Mouse (Mus musculus) ES-E14 (cell line): ENCODE results near the gene 4930518I15Rik. TPM values are rescaled to one million over a fixed set of nuclear protein-coding genes. Genes with fewer than 3 reads are reported as not detected.
A peak's percentile ranks its signal among the peaks of the same experiment; 100 is the strongest.

Source experiments
- DNase-seq: peaks from one replicate; pipeline ENCODE4 v3.0.0-alpha.2; 2013; ENCODE audit warnings: low read depth, low spot score
- H3K27ac ChIP-seq: 2 replicates; pipeline ENCODE4 v1.5.1; 2012; ENCODE audit warnings: low read depth, mild to moderate bottlenecking, low read length, moderate library complexity, mixed read lengths; ENCODE audit not compliant: poor library complexity, insufficient read depth, severe bottlenecking
- H3K36me3 ChIP-seq: 2 replicates; pipeline ENCODE4 v1.6.1; 2012; ENCODE audit warnings: mild to moderate bottlenecking, low read length, moderate library complexity, mixed read lengths; ENCODE audit not compliant: control insufficient read depth, poor library complexity, insufficient read depth, severe bottlenecking
- H3K4me1 ChIP-seq, 2 experiments: fragments of 150-350 bp in 1 of 2; sonication (generic) in 1 of 2; 2 replicates each; pipeline ENCODE4 v1.6.1; 2012; ENCODE audit warnings: low read length in 2 of 2, mild to moderate bottlenecking in 1 of 2, mixed read lengths in 1 of 2; ENCODE audit not compliant: control insufficient read depth in 2 of 2, insufficient read depth in 2 of 2, poor library complexity in 1 of 2
- H3K4me3 ChIP-seq, 2 experiments: fragments of 150-350 bp in 1 of 2; sonication (generic) in 1 of 2; 2 replicates each; pipeline ENCODE4 v1.5.1; 2012; ENCODE audit warnings: low read length in 2 of 2, low read depth in 1 of 2, mild to moderate bottlenecking in 1 of 2, mixed read lengths in 1 of 2; ENCODE audit not compliant: insufficient read depth in 1 of 2, poor library complexity in 1 of 2, severe bottlenecking in 1 of 2
- H3K9ac ChIP-seq: 2 replicates; pipeline ENCODE4 v1.6.1; 2012; ENCODE audit warnings: low read depth, mild to moderate bottlenecking, low read length, mixed read lengths; ENCODE audit not compliant: poor library complexity, insufficient read depth, severe bottlenecking
- H3K9me3 ChIP-seq: fragments of 150-350 bp; sonication (generic); 2 replicates; pipeline ENCODE4 v1.6.1; 2012; ENCODE audit warnings: low read depth, mild to moderate bottlenecking, low read length; ENCODE audit not compliant: control insufficient read depth, insufficient read depth
- CHD2 ChIP-seq: IDR thresholded peaks from 2 replicates; pipeline ENCODE4 v1.6.1; 2014; ENCODE audit warnings: mild to moderate bottlenecking, low read depth, low read length, inconsistent platforms
- HCFC1 ChIP-seq: IDR thresholded peaks from 2 replicates; pipeline ENCODE4 v1.6.1; 2012; ENCODE audit warnings: low read length, inconsistent platforms, borderline replicate concordance; ENCODE audit not compliant: insufficient read depth
- MAFK ChIP-seq: IDR thresholded peaks from 2 replicates; pipeline ENCODE4 v1.6.1; 2014; ENCODE audit warnings: mild to moderate bottlenecking, low read depth, low read length, inconsistent platforms; ENCODE audit not compliant: insufficient read depth
- ZC3H11A ChIP-seq: IDR thresholded peaks from 2 replicates; pipeline ENCODE4 v1.6.1; 2012; ENCODE audit warnings: low read depth, mild to moderate bottlenecking, inconsistent platforms, low read length, borderline replicate concordance
- ZNF384 ChIP-seq: IDR thresholded peaks from 2 replicates; pipeline ENCODE4 v1.6.1; 2012; ENCODE audit warnings: low read depth, low read length, inconsistent platforms
- in situ Hi-C, 2 experiments: fragments of 600-800 bp; cut with MboI; formaldehyde crosslinking; loops; one replicate each; pipeline ENCODE4 v1.15.1; 2025; ENCODE audit warnings: low sequenced_read_pairs in 2 of 2, inconsistent platforms in 1 of 2; ENCODE audit not compliant: unreplicated experiment in 2 of 2
- total RNA-seq: library from RNA; depleted of rRNA; stranded (reverse); fragments of 300-350 nt; gene quantifications from 2 replicates; pipeline ENCODE4 v1.2.3, GENCODE M21; 2012

4930518I15Rik gene
- total RNA-seq, 1 experiment, result 0.89 TPM

DNA sequence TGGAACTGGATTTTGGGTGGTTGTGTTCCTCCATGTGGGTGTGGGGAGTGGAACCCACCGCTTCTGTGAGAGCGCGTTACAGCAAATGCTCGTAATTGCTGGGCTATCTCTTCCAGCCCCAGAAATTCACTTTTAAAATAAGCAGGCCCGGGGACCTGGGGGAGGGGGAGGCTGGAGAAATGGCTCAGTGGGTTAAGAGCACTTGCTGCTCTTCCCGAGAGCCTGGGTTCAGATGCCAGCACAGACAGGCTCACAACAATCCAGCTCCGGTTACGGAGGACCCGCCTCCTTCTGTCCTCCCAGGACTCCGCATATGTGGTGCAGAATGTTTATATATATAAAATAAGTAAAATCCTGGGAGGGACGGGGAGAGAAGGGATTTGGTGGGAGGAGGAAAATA is 15.0 kb downstream of the 4930518I15Rik start:
- no peaks in the 10 kb centered on the region for H3K9me3 ChIP-seq
- peaks cover 30% of the 10 kb centered on the region for H3K36me3 ChIP-seq
- peaks cover 6 to 27% of the 10 kb centered on the region in 2 experiments; a peak in 3 of 4 replicates for H3K4me1 ChIP-seq
- no peak for DNase-seq
- peak overlapping the region; percentile 93 to 98 for H3K4me3 ChIP-seq
- TF ChIP-seq HCFC1 (no peak), MAFK (no peak), CHD2 (no peak), ZNF384 (no peak), ZC3H11A (no peak)
- in situ Hi-C loops, result no loop called here
- H3K9ac ChIP-seq, result peak overlapping the region; percentile 69
- peak overlapping the region; percentile 77; the same call in 1 of the 2 replicates for H3K27ac ChIP-seq

DNA sequence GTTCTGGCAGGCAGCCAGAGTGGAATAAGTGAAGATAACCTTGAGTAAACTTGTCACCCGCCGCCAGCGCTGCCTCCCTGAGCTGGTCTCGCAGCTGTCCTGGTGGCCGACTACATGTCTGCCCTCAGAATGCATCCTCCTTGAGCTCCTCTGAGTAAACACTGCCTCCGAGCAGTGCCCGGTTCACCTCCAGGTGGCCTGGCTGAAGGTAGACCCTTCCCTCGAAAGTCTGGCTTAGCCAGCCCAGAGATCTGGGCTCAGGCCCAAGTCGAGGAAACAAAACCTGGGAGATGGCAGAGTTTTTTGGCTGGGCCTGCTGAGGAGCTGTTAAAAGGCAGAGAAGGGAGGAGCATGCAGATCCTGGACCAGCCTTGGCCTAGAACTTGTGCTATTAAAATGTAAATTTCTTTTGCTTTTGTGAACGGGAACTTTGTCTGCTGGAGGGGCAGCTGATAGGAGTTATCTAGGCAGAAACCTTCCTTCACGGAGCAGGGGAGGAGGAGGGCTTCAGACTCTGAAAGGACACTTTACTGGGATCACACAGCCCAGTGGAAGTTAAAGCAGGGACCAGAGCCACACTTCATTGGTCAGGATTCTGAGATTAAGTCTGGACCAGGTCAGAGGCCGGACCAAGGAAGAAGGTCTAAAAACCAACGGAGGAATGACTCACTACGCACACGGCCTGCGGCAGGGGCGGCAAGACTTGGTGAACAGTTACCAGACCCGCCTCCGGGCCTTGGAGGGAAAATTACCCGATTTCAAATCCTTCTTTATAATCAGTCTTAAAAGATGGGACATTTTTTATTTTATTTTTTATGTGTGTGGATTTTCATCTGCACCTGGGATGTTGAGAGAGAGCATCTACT is 15.7 kb downstream of the 4930518I15Rik start:
- DNase-seq, result peak; percentile 65
- Histone ChIP-seq H3K36me3 (peaks cover 30% of the 10 kb centered on the region), H3K9ac (peak overlapping the region; percentile 90), H3K4me3 (peak overlapping the region; percentile 93 to 98), H3K4me1 (peaks cover 6 to 25% of the 10 kb centered on the region in 2 experiments; a peak in 3 of 4 replicates), H3K27ac (peak overlapping the region; percentile 77), H3K9me3 (no peaks in the 10 kb centered on the region)
- in situ Hi-C loops, result no loop called here
- no peak; the same call in 1 of the 2 replicates for TF ChIP-seq HCFC1
- no peak for TF ChIP-seq ZC3H11A
- TF ChIP-seq MAFK, result no peak
- TF ChIP-seq ZNF384, result no peak
- no peak for TF ChIP-seq CHD2

DNA sequence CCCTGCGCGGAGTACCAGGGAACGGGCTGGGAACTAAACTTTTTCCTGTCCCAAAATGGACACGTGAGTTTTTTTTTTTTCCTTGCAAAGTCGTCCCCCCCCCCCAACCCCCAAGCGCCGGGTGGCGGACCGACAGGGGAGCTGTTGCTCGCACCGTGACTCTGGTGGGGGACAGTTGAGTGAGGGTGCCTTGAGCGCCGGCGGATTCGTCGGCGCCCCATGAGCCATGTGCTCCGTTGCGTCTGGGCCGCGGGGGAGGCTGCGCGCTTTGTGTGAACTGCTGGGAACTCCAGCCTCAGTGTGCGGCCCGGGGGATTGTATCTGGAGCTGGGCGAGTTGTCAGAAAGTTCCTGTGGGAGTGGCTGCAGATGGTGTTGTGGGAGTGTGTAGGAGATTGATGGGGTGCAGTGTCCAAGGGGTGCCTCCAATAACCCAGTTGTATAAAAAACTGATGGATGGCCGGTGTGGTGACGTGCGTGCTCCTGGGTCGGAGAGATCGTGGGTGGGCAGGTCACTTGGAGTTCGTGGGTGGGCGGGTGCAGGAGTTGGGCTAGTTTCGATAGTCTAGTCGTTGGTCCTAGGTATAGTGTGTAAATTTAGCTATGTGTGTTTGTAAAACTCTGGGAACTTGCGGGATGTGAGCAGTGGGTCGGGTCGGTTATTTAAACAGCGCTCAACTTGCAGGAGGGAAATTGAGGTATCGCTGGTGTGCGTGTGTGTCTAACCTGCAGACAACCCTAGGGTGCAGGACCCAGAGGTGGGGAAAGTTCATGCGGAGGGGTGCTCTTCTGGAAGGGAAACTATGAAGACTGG is 16.5 kb downstream of the 4930518I15Rik start:
- Histone ChIP-seq H3K4me1 (peaks cover 6 to 23% of the 10 kb centered on the region in 2 experiments; a peak in 3 of 4 replicates), H3K36me3 (peaks cover 30% of the 10 kb centered on the region), H3K4me3 (peak overlapping the region; percentile 93 to 98), H3K9me3 (no peaks in the 10 kb centered on the region), H3K9ac (peak overlapping the region; percentile 90), H3K27ac (peak overlapping the region; percentile 95; the same call in 1 of the 2 replicates)
- in situ Hi-C loops, result no loop called here
- no peak for DNase-seq
- TF ChIP-seq ZNF384 (peak; percentile 21; the same call in 1 of the 2 replicates), HCFC1 (no peak)

DNA sequence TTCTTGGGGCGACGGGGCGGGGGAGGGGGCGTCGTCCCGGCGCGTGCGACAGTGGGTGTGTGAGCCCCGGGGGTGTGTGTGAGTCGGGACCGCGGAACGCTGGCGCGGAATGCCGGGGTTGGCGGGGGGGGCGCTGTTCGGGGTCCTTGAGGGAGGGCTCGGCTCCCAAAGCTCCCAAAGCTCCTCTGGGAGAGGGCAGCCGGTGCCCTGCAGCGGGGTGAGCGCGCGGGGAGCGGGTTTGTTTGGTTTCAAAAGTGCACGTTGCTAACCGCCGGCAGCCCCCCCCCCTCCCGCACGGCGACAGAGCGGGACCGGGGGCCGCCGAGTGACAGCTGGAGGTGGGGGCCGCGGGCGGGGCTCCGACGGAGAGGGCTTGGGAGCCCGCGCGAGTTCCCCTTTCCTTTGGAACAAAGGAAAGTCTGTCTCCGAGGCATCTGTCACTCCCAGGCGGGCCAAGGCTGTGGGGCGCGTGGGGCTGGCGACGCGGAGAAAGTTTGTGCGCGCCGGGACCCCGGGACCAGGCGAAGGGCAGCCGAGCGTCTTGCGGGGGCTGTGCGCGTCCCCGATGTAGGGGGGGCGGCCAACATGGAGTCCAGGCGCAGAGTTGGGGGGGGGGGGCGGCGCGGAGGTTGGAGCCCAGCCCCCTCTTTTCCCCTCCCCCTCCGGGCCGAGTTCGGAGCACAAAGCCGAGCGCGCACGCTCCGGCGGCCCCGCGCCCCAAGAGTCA is 17.3 kb downstream of the 4930518I15Rik start:
- Histone ChIP-seq H3K4me1 (peaks cover 6 to 23% of the 10 kb centered on the region in 2 experiments; a peak in 3 of 4 replicates), H3K9me3 (no peaks in the 10 kb centered on the region), H3K27ac (peak overlapping the region; percentile 95), H3K36me3 (peaks cover 28% of the 10 kb centered on the region), H3K9ac (peak overlapping the region; percentile 90), H3K4me3 (peak overlapping the region; percentile 93 to 98)
- no peak for DNase-seq
- no peak for TF ChIP-seq ZNF384
- TF ChIP-seq CHD2, result no peak
- no peak for TF ChIP-seq HCFC1
- no peak for TF ChIP-seq ZC3H11A
- TF ChIP-seq MAFK, result no peak
- in situ Hi-C loops, result no loop called here
